Mouse (Mus musculus): ENCODE measurements around the gene Etfa. TPM values are rescaled to one million over a fixed set of nuclear protein-coding genes. Genes with fewer than 3 reads are reported as not detected.

The Etfa gene
- polyA plus RNA-seq, 2 experiments, result 77.2 to 189 TPM

- no peak overlapping the region for H3K4me2 ChIP-seq (replicated peaks; ENCODE audit: low read depth, low read length, severe bottlenecking)
- no peaks in the 10 kb centered on the region for H3K9me3 ChIP-seq (ENCODE audit: control insufficient read depth, low read length)
- ATAC-seq (ENCODE audit: low FRiP score, low read depth) (no peak), DNase-seq (ENCODE audit: low spot score) (no peak)
- H3K36me3 ChIP-seq (ENCODE audit: control insufficient read depth, insufficient read depth, low read length), result no peaks in the 10 kb centered on the region
- H3K27me3 ChIP-seq (ENCODE audit: control insufficient read depth, insufficient read depth, low read length), result peaks cover 46% of the 10 kb centered on the region
- H3K9ac ChIP-seq (ENCODE audit: low read depth, low read length, severe bottlenecking), result no peak overlapping the region
- 0 out of 2 replicates have a peak overlapping the region, but pooled peaks have one; percentile 42 for H3K4me3 ChIP-seq (replicated peaks; ENCODE audit: low read length)
- 10% methylated on average over 1 of the region's 1 CpGs for WGBS
- no peak overlapping the region for H3K27ac ChIP-seq (replicated peaks; ENCODE audit: low read depth, low read length)
- peaks cover 13% of the 10 kb centered on the region; the same call in 1 of the 2 replicates for H3K4me1 ChIP-seq (ENCODE audit: control insufficient read depth, insufficient read depth, low read length)
- TF ChIP-seq POLR2A (IDR thresholded peaks at IDR 0.05; ENCODE audit: borderline replicate concordance, extremely low read depth, insufficient read depth, insufficient read length), result no peak
Observed at GRCm38 (mm10) chr9:55539006-55539405, 27.0 kb upstream of the Etfa start.

- Histone ChIP-seq H3K4me3 (replicated peaks; ENCODE audit: low read length) (peak within 1 kb of the TSS; percentile 42), H3K4me1 (ENCODE audit: control insufficient read depth, insufficient read depth, low read length) (peaks cover 12% of the 10 kb centered on the region; the same call in 1 of the 2 replicates), H3K36me3 (ENCODE audit: control insufficient read depth, insufficient read depth, low read length) (no peaks in the 10 kb centered on the region), H3K4me2 (replicated peaks; ENCODE audit: low read depth, low read length, severe bottlenecking) (peak within 1 kb of the TSS; percentile 67), H3K27ac (replicated peaks; ENCODE audit: low read depth, low read length) (no peak within 1 kb of the TSS), H3K9me3 (ENCODE audit: control insufficient read depth, low read length) (no peaks in the 10 kb centered on the region), H3K27me3 (ENCODE audit: control insufficient read depth, insufficient read depth, low read length) (peaks cover 41% of the 10 kb centered on the region), H3K9ac (ENCODE audit: low read depth, low read length, severe bottlenecking) (no peak within 1 kb of the TSS)
- WGBS, result 6% methylated on average over 4 of the region's 4 CpGs
- no peak for TF ChIP-seq POLR2A (IDR thresholded peaks at IDR 0.05; ENCODE audit: borderline replicate concordance, extremely low read depth, insufficient read depth, insufficient read length)
- DNase-seq (ENCODE audit: low spot score) (peak; percentile 22), ATAC-seq (ENCODE audit: low FRiP score, low read depth) (no peak)
Observed at GRCm38 (mm10) chr9:55538377-55538776, 26.3 kb upstream of the Etfa start, which contains the start of gene Isl2. Isl2 (plus strand) TSS chr9:55538672.

- H3K27me3 ChIP-seq (ENCODE audit: control insufficient read depth, insufficient read depth, low read length), result peaks cover 20% of the 10 kb centered on the region
- no peak for TF ChIP-seq POLR2A (IDR thresholded peaks at IDR 0.05; ENCODE audit: borderline replicate concordance, extremely low read depth, insufficient read depth, insufficient read length)
- DNase-seq (ENCODE audit: low spot score) (peak; percentile 75), ATAC-seq (ENCODE audit: low FRiP score, low read depth) (no peak)
- no peaks in the 10 kb centered on the region for H3K36me3 ChIP-seq (ENCODE audit: control insufficient read depth, insufficient read depth, low read length)
- no peaks in the 10 kb centered on the region for H3K4me1 ChIP-seq (ENCODE audit: control insufficient read depth, insufficient read depth, low read length)
- WGBS, result 17% methylated on average over 3 of the region's 3 CpGs
- H3K9me3 ChIP-seq (ENCODE audit: control insufficient read depth, low read length), result no peaks in the 10 kb centered on the region
- H3K9ac ChIP-seq (ENCODE audit: low read depth, low read length, severe bottlenecking), result no peak overlapping the region
- no peak overlapping the region for H3K4me2 ChIP-seq (replicated peaks; ENCODE audit: low read depth, low read length, severe bottlenecking)
- H3K27ac ChIP-seq (replicated peaks; ENCODE audit: low read depth, low read length), result no peak overlapping the region
- H3K4me3 ChIP-seq (replicated peaks; ENCODE audit: low read length), result no peak overlapping the region
Observed at GRCm38 (mm10) chr9:55535907-55536306, 23.9 kb upstream of the Etfa start.

GRCm38 (mm10) chr9:55525716-55526115 is 13.7 kb upstream of the Etfa start:
- 25% methylated on average over 4 of the region's 4 CpGs for WGBS
- H3K27ac ChIP-seq (replicated peaks; ENCODE audit: low read depth, low read length), result no peak overlapping the region
- H3K9ac ChIP-seq (ENCODE audit: low read depth, low read length, severe bottlenecking), result no peak overlapping the region
- no peaks in the 10 kb centered on the region for H3K9me3 ChIP-seq (ENCODE audit: control insufficient read depth, low read length)
- DNase-seq (ENCODE audit: low spot score) (no peak), ATAC-seq (ENCODE audit: low FRiP score, low read depth) (no peak)
- no peak overlapping the region for H3K4me2 ChIP-seq (replicated peaks; ENCODE audit: low read depth, low read length, severe bottlenecking)
- H3K4me1 ChIP-seq (ENCODE audit: control insufficient read depth, insufficient read depth, low read length), result no peaks in the 10 kb centered on the region
- H3K27me3 ChIP-seq (ENCODE audit: control insufficient read depth, insufficient read depth, low read length), result no peaks in the 10 kb centered on the region
- H3K4me3 ChIP-seq (replicated peaks; ENCODE audit: low read length), result no peak overlapping the region
- H3K36me3 ChIP-seq (ENCODE audit: control insufficient read depth, insufficient read depth, low read length), result no peaks in the 10 kb centered on the region
- TF ChIP-seq POLR2A (IDR thresholded peaks at IDR 0.05; ENCODE audit: borderline replicate concordance, extremely low read depth, insufficient read depth, insufficient read length), result no peak

- peak overlapping the region; percentile 95 for H3K4me3 ChIP-seq (replicated peaks; ENCODE audit: low read length)
- H3K9me3 ChIP-seq (ENCODE audit: control insufficient read depth, low read length), result no peaks in the 10 kb centered on the region
- H3K4me2 ChIP-seq (replicated peaks; ENCODE audit: low read depth, low read length, severe bottlenecking), result peak overlapping the region; percentile 53
- H3K9ac ChIP-seq (ENCODE audit: low read depth, low read length, severe bottlenecking), result peak overlapping the region; percentile 93
- WGBS, result under 1% methylated on average over 32 of the region's 32 CpGs
- ATAC-seq (ENCODE audit: low FRiP score, low read depth) (peak; percentile 69), DNase-seq (ENCODE audit: low spot score) (peak; percentile 22)
- peaks cover 6% of the 10 kb centered on the region for H3K4me1 ChIP-seq (ENCODE audit: control insufficient read depth, insufficient read depth, low read length)
- no peaks in the 10 kb centered on the region for H3K27me3 ChIP-seq (ENCODE audit: control insufficient read depth, insufficient read depth, low read length)
- no peak for TF ChIP-seq POLR2A (IDR thresholded peaks at IDR 0.05; ENCODE audit: borderline replicate concordance, extremely low read depth, insufficient read depth, insufficient read length)
- peak overlapping the region; percentile 86 for H3K27ac ChIP-seq (replicated peaks; ENCODE audit: low read depth, low read length)
- no peaks in the 10 kb centered on the region for H3K36me3 ChIP-seq (ENCODE audit: control insufficient read depth, insufficient read depth, low read length)
Observed at GRCm38 (mm10) chr9:55511521-55511993, 486 bp downstream of the Etfa start.

Measured in limb, embryonic 14.5 days (tissue).